Mouse (Mus musculus): ENCODE measurements around the gene Rpl41. TPM values are rescaled to one million over a fixed set of nuclear protein-coding genes. Genes with fewer than 3 reads are reported as not detected.

The Rpl41 gene
- polyA plus RNA-seq, 1 experiment from 2014 or later = 2,058 TPM

- TF ChIP-seq EP300 (IDR thresholded peaks at IDR 0.05; ENCODE audit: low read depth) (no peak), CTCF (IDR thresholded peaks at IDR 0.05; ENCODE audit: low read depth) (0 out of 2 replicates have a peak, but pooled peaks have one; percentile 17)
- ATAC-seq (peak; percentile 43), DNase-seq (peak; percentile 56)
- Histone ChIP-seq H3K9ac (replicated peaks) (peak overlapping the region; percentile 47), H3K4me1 (ENCODE audit: insufficient read depth) (peaks cover 31% of the 10 kb centered on the region), H3K36me3 (replicated peaks; ENCODE audit: insufficient read depth, low read length) (peaks cover under 1% of the 10 kb centered on the region), H3K27ac (ENCODE audit: low read depth) (peak overlapping the region; percentile 90), H3K4me3 (ENCODE audit: low read depth, low read length) (no peak overlapping the region), H3K9me3 (ENCODE audit: low read length) (no peaks in the 10 kb centered on the region), H3K27me3 (ENCODE audit: insufficient read depth, low read length) (no peaks in the 10 kb centered on the region), H3K4me2 (ENCODE audit: low read depth, low read length) (peak overlapping the region; percentile 50)
- WGBS (ENCODE audit: insufficient replicate concordance) = 30% methylated on average over 9 of the region's 9 CpGs
Observed at GRCm38 (mm10) chr10:128504641-128505370, 44.3 kb downstream of the Rpl41 start.

- no peak for TF ChIP-seq EP300 (IDR thresholded peaks at IDR 0.05; ENCODE audit: low read depth)
- no peak for TF ChIP-seq CTCF (IDR thresholded peaks at IDR 0.05; ENCODE audit: low read depth)
- WGBS (ENCODE audit: insufficient replicate concordance) = 41% methylated on average over 3 of the region's 3 CpGs
- H3K27ac ChIP-seq (ENCODE audit: low read depth) = peak overlapping the region; percentile 90
- H3K36me3 ChIP-seq (replicated peaks; ENCODE audit: insufficient read depth, low read length) = no peaks in the 10 kb centered on the region
- DNase-seq = no peak
- H3K4me2 ChIP-seq (ENCODE audit: low read depth, low read length) = peak overlapping the region; percentile 50; the same call in 1 of the 2 replicates
- no peaks in the 10 kb centered on the region for H3K27me3 ChIP-seq (ENCODE audit: insufficient read depth, low read length)
- ATAC-seq = no peak
- H3K4me3 ChIP-seq (ENCODE audit: low read depth, low read length) = no peak overlapping the region
- H3K9me3 ChIP-seq (ENCODE audit: low read length) = no peaks in the 10 kb centered on the region
- peaks cover 31% of the 10 kb centered on the region for H3K4me1 ChIP-seq (ENCODE audit: insufficient read depth)
- no peak overlapping the region; the same call in 1 of the 2 replicates for H3K9ac ChIP-seq (replicated peaks)
Observed at GRCm38 (mm10) chr10:128504012-128504411, 45.1 kb downstream of the Rpl41 start.

- Histone ChIP-seq H3K36me3 (replicated peaks; ENCODE audit: insufficient read depth, low read length) (no peaks in the 10 kb centered on the region), H3K4me2 (ENCODE audit: low read depth, low read length) (no peak overlapping the region), H3K4me3 (ENCODE audit: low read depth, low read length) (no peak overlapping the region), H3K9me3 (ENCODE audit: low read length) (no peaks in the 10 kb centered on the region), H3K27me3 (ENCODE audit: insufficient read depth, low read length) (no peaks in the 10 kb centered on the region), H3K27ac (ENCODE audit: low read depth) (no peak overlapping the region), H3K9ac (replicated peaks) (no peak overlapping the region), H3K4me1 (ENCODE audit: insufficient read depth) (peaks cover 31% of the 10 kb centered on the region)
- no peak for TF ChIP-seq EP300 (IDR thresholded peaks at IDR 0.05; ENCODE audit: low read depth)
- no peak for TF ChIP-seq CTCF (IDR thresholded peaks at IDR 0.05; ENCODE audit: low read depth)
- ATAC-seq = no peak
- no peak for DNase-seq
- WGBS (ENCODE audit: insufficient replicate concordance) = 75% methylated on average over 8 of the region's 8 CpGs
Observed at GRCm38 (mm10) chr10:128503532-128503931, 45.6 kb downstream of the Rpl41 start.

GRCm38 (mm10) chr10:128502341-128502740 lies 46.8 kb downstream of the Rpl41 start:
- Histone ChIP-seq H3K9me3 (ENCODE audit: low read length) (no peaks in the 10 kb centered on the region), H3K4me3 (ENCODE audit: low read depth, low read length) (no peak overlapping the region), H3K4me1 (ENCODE audit: insufficient read depth) (peaks cover 37% of the 10 kb centered on the region), H3K9ac (replicated peaks) (no peak overlapping the region), H3K4me2 (ENCODE audit: low read depth, low read length) (no peak overlapping the region), H3K27ac (ENCODE audit: low read depth) (peak overlapping the region; percentile 69), H3K27me3 (ENCODE audit: insufficient read depth, low read length) (no peaks in the 10 kb centered on the region), H3K36me3 (replicated peaks; ENCODE audit: insufficient read depth, low read length) (no peaks in the 10 kb centered on the region)
- WGBS (ENCODE audit: insufficient replicate concordance) = 59% methylated on average over 5 of the region's 5 CpGs
- DNase-seq = no peak
- TF ChIP-seq CTCF (IDR thresholded peaks at IDR 0.05; ENCODE audit: low read depth) = no peak
- TF ChIP-seq EP300 (IDR thresholded peaks at IDR 0.05; ENCODE audit: low read depth) = no peak
- ATAC-seq = no peak

GRCm38 (mm10) chr10:128499116-128499671 lies 49.9 kb downstream of the Rpl41 start:
- ATAC-seq = peak; percentile 30
- TF ChIP-seq CTCF (IDR thresholded peaks at IDR 0.05; ENCODE audit: low read depth) (no peak), EP300 (IDR thresholded peaks at IDR 0.05; ENCODE audit: low read depth) (no peak; the same call in 1 of the 2 replicates)
- WGBS (ENCODE audit: insufficient replicate concordance) = under 1% methylated on average over 21 of the region's 21 CpGs
- H3K4me3 ChIP-seq (ENCODE audit: low read depth, low read length) = peak overlapping the region; percentile 51
- H3K27me3 ChIP-seq (ENCODE audit: insufficient read depth, low read length) = no peaks in the 10 kb centered on the region
- peak overlapping the region; percentile 80 for H3K4me2 ChIP-seq (ENCODE audit: low read depth, low read length)
- no peaks in the 10 kb centered on the region for H3K36me3 ChIP-seq (replicated peaks; ENCODE audit: insufficient read depth, low read length)
- H3K9me3 ChIP-seq (ENCODE audit: low read length) = no peaks in the 10 kb centered on the region
- peaks cover 36% of the 10 kb centered on the region for H3K4me1 ChIP-seq (ENCODE audit: insufficient read depth)
- peak; percentile 57 for DNase-seq
- H3K9ac ChIP-seq (replicated peaks) = peak overlapping the region; percentile 57
- peak overlapping the region; percentile 75 for H3K27ac ChIP-seq (ENCODE audit: low read depth)

GRCm38 (mm10) chr10:128498590-128498989 lies 50.5 kb downstream of the Rpl41 start, which contains the start of gene Myl6b:
Myl6b (minus strand) TSS chr10:128498685.
- no peaks in the 10 kb centered on the region for H3K27me3 ChIP-seq (ENCODE audit: insufficient read depth, low read length)
- DNase-seq = peak; percentile 96
- peak; percentile 89 for ATAC-seq

More at GRCm38 (mm10) chr10:128498590-128498989, 50.5 kb downstream of the Rpl41 start, which contains the start of gene Myl6b:
- Histone ChIP-seq H3K4me2 (ENCODE audit: low read depth, low read length) (peak within 1 kb of the TSS; percentile 80), H3K27ac (ENCODE audit: low read depth) (peak within 1 kb of the TSS; percentile 75), H3K9me3 (ENCODE audit: low read length) (no peaks in the 10 kb centered on the region), H3K4me3 (ENCODE audit: low read depth, low read length) (peak within 1 kb of the TSS; percentile 51), H3K9ac (replicated peaks) (peak within 1 kb of the TSS; percentile 57), H3K4me1 (ENCODE audit: insufficient read depth) (peaks cover 34% of the 10 kb centered on the region), H3K36me3 (replicated peaks; ENCODE audit: insufficient read depth, low read length) (no peaks in the 10 kb centered on the region)
- no peak for TF ChIP-seq CTCF (IDR thresholded peaks at IDR 0.05; ENCODE audit: low read depth)
- TF ChIP-seq EP300 (IDR thresholded peaks at IDR 0.05; ENCODE audit: low read depth) = peak; percentile 70; the same call in 1 of the 2 replicates
- under 1% methylated on average over 27 of the region's 27 CpGs for WGBS (ENCODE audit: insufficient replicate concordance)

Small RNAs within 50 kb of the gene (microRNA-seq; reads per million reads assigned to microRNA genes)
- gene Gm47275 (not detected), gene Mir6916 (not detected), gene Mir6917 (not detected)

Other genes with a start within 250 kb of the Rpl41 start
- 9.2 and 10.2 TPM in 2 replicates for gene Pan2, start 246.0 kb downstream of the Rpl41 start, polyA plus RNA-seq (2015; fragmentation: Nextera tagmentation; extraction: Ambion mirVana)
- gene Cnpy2, start 226.8 kb downstream of the Rpl41 start, polyA plus RNA-seq (2015; fragmentation: Nextera tagmentation; extraction: Ambion mirVana) = 110 and 121 TPM in 2 replicates
- gene Cs, start 211.6 kb downstream of the Rpl41 start, polyA plus RNA-seq (2015; fragmentation: Nextera tagmentation; extraction: Ambion mirVana) = 45.3 and 51.4 TPM in 2 replicates
- gene Coq10a, start 180.3 kb downstream of the Rpl41 start, polyA plus RNA-seq (2015; fragmentation: Nextera tagmentation; extraction: Ambion mirVana) = 8.5 and 11.2 TPM in 2 replicates
- 2.0 and 2.7 TPM in 2 replicates for gene Ankrd52, start 172.2 kb downstream of the Rpl41 start, polyA plus RNA-seq (2015; fragmentation: Nextera tagmentation; extraction: Ambion mirVana)
- 59.0 and 64.1 TPM in 2 replicates for gene Slc39a5, start 148.1 kb downstream of the Rpl41 start, polyA plus RNA-seq (2015; fragmentation: Nextera tagmentation; extraction: Ambion mirVana)
- 33.7 and 33.8 TPM in 2 replicates for gene Nabp2, start 137.8 kb downstream of the Rpl41 start, polyA plus RNA-seq (2015; fragmentation: Nextera tagmentation; extraction: Ambion mirVana)
- gene Rnf41, start 137.6 kb downstream of the Rpl41 start, polyA plus RNA-seq (2015; fragmentation: Nextera tagmentation; extraction: Ambion mirVana) = 7.2 and 7.3 TPM in 2 replicates
- gene Smarcc2, start 90.1 kb downstream of the Rpl41 start, polyA plus RNA-seq (2015; fragmentation: Nextera tagmentation; extraction: Ambion mirVana) = 13.4 and 14.7 TPM in 2 replicates
- 437 and 442 TPM in 2 replicates for gene Myl6, start 55.2 kb downstream of the Rpl41 start, polyA plus RNA-seq (2015; fragmentation: Nextera tagmentation; extraction: Ambion mirVana)
- gene Myl6b, start 50.6 kb downstream of the Rpl41 start, polyA plus RNA-seq (2015; fragmentation: Nextera tagmentation; extraction: Ambion mirVana) = 1.5 and 1.7 TPM in 2 replicates
- 6.6 and 7.6 TPM in 2 replicates for gene Esyt1, start 23.4 kb downstream of the Rpl41 start, polyA plus RNA-seq (2015; fragmentation: Nextera tagmentation; extraction: Ambion mirVana)
- gene Zc3h10, start 1.5 kb downstream of the Rpl41 start, polyA plus RNA-seq (2015; fragmentation: Nextera tagmentation; extraction: Ambion mirVana) = 5.0 and 5.4 TPM in 2 replicates
- gene Pa2g4, start 16.7 kb upstream of the Rpl41 start, polyA plus RNA-seq (2015; fragmentation: Nextera tagmentation; extraction: Ambion mirVana) = 81.9 and 85.1 TPM in 2 replicates
- 7.3 and 7.8 TPM in 2 replicates for gene Erbb3, start 40.3 kb upstream of the Rpl41 start, polyA plus RNA-seq (2015; fragmentation: Nextera tagmentation; extraction: Ambion mirVana)
- 469 and 517 TPM in 2 replicates for gene Rps26, start 77.4 kb upstream of the Rpl41 start, polyA plus RNA-seq (2015; fragmentation: Nextera tagmentation; extraction: Ambion mirVana)
- gene Ikzf4, start 96.7 kb upstream of the Rpl41 start, polyA plus RNA-seq (2015; fragmentation: Nextera tagmentation; extraction: Ambion mirVana) = 0.18 and 0.40 TPM in 2 replicates
- gene Suox, start 124.8 kb upstream of the Rpl41 start, polyA plus RNA-seq (2015; fragmentation: Nextera tagmentation; extraction: Ambion mirVana) = 27.7 and 27.9 TPM in 2 replicates
- 23.0 and 26.2 TPM in 2 replicates for gene Rab5b, start 147.0 kb upstream of the Rpl41 start, polyA plus RNA-seq (2015; fragmentation: Nextera tagmentation; extraction: Ambion mirVana)
- gene Pmel, start 154.9 kb upstream of the Rpl41 start, polyA plus RNA-seq (2015; fragmentation: Nextera tagmentation; extraction: Ambion mirVana) = 0.46 and 0.69 TPM in 2 replicates
- 29.8 and 34.7 TPM in 2 replicates for gene Cdk2, start 155.7 kb upstream of the Rpl41 start, polyA plus RNA-seq (2015; fragmentation: Nextera tagmentation; extraction: Ambion mirVana)
- 2.5 and 2.9 TPM in 2 replicates for gene Dgka, start 195.6 kb upstream of the Rpl41 start, polyA plus RNA-seq (2015; fragmentation: Nextera tagmentation; extraction: Ambion mirVana)
- 14.9 and 17.8 TPM in 2 replicates for gene Pym1, start 198.6 kb upstream of the Rpl41 start, polyA plus RNA-seq (2015; fragmentation: Nextera tagmentation; extraction: Ambion mirVana)
- 11.3 and 13.5 TPM in 2 replicates for gene Mmp19, start 241.6 kb upstream of the Rpl41 start, polyA plus RNA-seq (2015; fragmentation: Nextera tagmentation; extraction: Ambion mirVana)

Measured in liver, postnatal 0 days (tissue).